Mouse (Mus musculus): ENCODE measurements around the gene Alyref. TPM values are rescaled to one million over a fixed set of nuclear protein-coding genes. Genes with fewer than 3 reads are reported as not detected.

Alyref gene
- polyA plus RNA-seq, 1 experiment from 2014 or later, result 162 TPM

DNA sequence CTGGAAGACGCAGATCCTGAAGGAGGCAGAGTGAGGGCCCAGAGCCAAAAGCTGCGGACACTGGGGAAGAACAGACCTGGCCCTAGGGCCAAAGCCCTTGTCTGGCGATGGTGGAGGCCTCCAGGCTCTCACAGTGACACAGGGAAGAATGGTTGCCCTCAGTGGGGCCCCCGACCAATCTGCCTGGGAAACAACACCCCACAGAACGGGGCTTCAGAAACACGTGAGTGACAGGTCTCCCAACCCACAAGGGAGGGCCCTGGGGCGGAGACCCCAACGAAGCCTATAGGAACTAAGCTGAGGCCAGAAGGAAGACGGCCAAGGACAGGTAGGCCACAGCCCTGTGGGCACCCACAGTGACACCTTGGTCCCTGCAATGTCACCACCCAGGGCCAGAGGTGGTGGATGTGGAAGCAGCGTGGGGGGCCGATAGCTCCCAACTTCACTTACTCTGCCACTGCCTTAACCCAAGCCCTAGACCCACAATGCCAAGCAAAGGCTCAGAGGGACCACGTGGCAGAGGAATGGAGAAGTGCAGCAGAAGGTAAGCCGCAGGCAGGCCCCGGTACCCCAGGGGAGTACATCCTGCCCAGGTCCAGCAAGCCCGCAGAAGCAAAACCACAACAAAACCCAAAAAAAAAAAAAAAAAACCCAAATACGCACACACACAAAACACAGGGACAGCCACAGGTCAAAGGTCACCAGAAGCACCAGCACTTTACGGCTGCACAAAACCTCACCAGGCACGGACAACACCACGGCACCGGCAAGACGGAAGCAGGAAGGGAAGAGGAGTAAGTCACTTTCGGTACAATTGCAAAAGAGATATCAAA lies 29.5 kb upstream of the Alyref start:
- Histone ChIP-seq H3K4me2 (ENCODE audit: low read depth, low read length) (peak overlapping the region; percentile 84), H3K4me1 (ENCODE audit: insufficient read depth) (peaks cover 77% of the 10 kb centered on the region)

DNA sequence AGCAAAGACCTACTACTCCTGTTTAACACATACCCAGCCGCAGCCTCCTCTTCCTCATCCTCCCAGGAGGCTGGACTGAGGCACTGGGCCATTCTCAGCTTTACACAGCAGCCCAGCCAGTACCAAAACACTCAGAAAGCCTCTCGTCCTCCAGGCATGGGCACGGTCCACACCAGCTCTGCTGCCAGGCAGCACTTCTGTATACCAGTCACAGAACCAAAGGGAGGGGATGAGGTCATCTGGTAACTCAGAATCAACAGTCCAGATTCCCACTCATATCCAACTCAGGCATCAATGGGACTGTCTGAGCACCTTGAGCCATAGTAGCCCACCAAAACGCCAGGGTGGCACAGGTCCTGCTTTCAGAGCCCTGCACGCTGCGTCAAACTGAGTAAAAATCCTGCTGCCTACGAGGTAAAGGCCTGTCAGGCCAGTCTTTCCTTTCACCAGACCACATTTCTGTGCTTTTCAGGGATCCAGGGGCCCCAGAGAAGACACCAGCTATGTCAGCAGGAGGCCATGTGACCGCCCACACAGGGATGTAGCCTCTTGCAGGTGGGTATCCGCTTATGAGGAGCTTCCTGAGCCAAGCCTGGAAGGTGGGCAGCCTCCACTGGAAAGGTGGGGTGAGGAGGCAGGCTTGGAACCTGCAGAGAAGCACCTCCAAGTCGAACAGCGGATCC lies 28.8 kb upstream of the Alyref start:
- peaks cover 73% of the 10 kb centered on the region for H3K4me1 ChIP-seq (ENCODE audit: insufficient read depth)
- peak overlapping the region; percentile 84 for H3K4me2 ChIP-seq (ENCODE audit: low read depth, low read length)

More for the DNA sequence above, 29.5 kb upstream of the Alyref start:
- peaks cover 21% of the 10 kb centered on the region for H3K36me3 ChIP-seq (replicated peaks; ENCODE audit: insufficient read depth, low read length)
- ATAC-seq (no peak), DNase-seq (peak; percentile 66)
- TF ChIP-seq CTCF (IDR thresholded peaks at IDR 0.05; ENCODE audit: low read depth) (no peak), EP300 (IDR thresholded peaks at IDR 0.05; ENCODE audit: low read depth) (no peak)
- no peaks in the 10 kb centered on the region for H3K27me3 ChIP-seq (ENCODE audit: insufficient read depth, low read length)
- H3K9ac ChIP-seq (replicated peaks), result peak overlapping the region; percentile 42; the same call in 1 of the 2 replicates
- no peaks in the 10 kb centered on the region for H3K9me3 ChIP-seq (ENCODE audit: low read length)
- H3K27ac ChIP-seq (ENCODE audit: low read depth), result peak overlapping the region; percentile 99
- peak overlapping the region; percentile 96 for H3K4me3 ChIP-seq (ENCODE audit: low read depth, low read length)
- 33% methylated on average over 22 of the region's 22 CpGs for WGBS (ENCODE audit: insufficient replicate concordance)

DNA sequence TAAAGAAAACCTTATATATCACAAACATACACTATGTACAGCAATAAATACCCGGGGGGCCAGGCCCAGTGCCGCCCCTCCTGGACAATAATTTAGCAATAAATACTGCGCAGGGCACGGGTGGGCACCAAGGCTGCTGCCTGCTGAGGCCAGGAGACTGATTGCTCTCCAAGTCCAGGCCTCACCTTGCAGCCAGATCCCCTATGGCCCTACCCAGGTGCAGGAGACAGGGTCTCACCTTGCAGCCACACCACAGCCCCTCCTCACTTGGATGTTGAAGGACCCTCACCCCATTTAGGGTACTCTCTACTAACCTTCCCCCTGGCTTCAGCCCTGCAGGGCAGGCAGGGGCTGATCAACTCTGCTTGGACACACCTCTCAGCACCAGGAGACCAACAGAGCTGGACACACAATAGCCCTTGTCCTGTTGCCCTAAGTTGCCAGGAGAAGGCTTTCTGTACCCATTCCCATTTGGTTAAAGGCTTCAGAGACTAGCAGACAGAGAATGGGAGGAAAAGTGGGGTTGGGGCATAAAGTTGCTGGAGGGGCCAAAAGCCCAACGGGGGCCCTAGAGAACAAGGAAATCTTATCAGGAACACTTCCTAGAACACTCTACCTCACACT lies 27.1 kb upstream of the Alyref start, which contains the start of gene Sirt7:
TSS of gene Sirt7 (minus strand) at position 89 of the 624 bp plus-strand sequence.
- Histone ChIP-seq H3K27ac (ENCODE audit: low read depth) (peak within 1 kb of the TSS; percentile 97), H3K4me1 (ENCODE audit: insufficient read depth) (peaks cover 58% of the 10 kb centered on the region), H3K27me3 (ENCODE audit: insufficient read depth, low read length) (no peaks in the 10 kb centered on the region), H3K9me3 (ENCODE audit: low read length) (no peaks in the 10 kb centered on the region), H3K4me3 (ENCODE audit: low read depth, low read length) (peak within 1 kb of the TSS; percentile 99), H3K9ac (replicated peaks) (peak within 1 kb of the TSS; percentile 98), H3K4me2 (ENCODE audit: low read depth, low read length) (peak within 1 kb of the TSS; percentile 78), H3K36me3 (replicated peaks; ENCODE audit: insufficient read depth, low read length) (peaks cover 43% of the 10 kb centered on the region)
- TF ChIP-seq EP300 (IDR thresholded peaks at IDR 0.05; ENCODE audit: low read depth) (peak; percentile 20; the same call in 1 of the 2 replicates), CTCF (IDR thresholded peaks at IDR 0.05; ENCODE audit: low read depth) (no peak)
- WGBS (ENCODE audit: insufficient replicate concordance), result 14% methylated on average over 5 of the region's 5 CpGs
- DNase-seq (no peak), ATAC-seq (no peak)

More for the DNA sequence above, 28.8 kb upstream of the Alyref start:
- H3K4me3 ChIP-seq (ENCODE audit: low read depth, low read length), result no peak overlapping the region
- ATAC-seq, result no peak
- peaks cover 27% of the 10 kb centered on the region for H3K36me3 ChIP-seq (replicated peaks; ENCODE audit: insufficient read depth, low read length)
- no peak for TF ChIP-seq CTCF (IDR thresholded peaks at IDR 0.05; ENCODE audit: low read depth)
- TF ChIP-seq EP300 (IDR thresholded peaks at IDR 0.05; ENCODE audit: low read depth), result no peak
- peak overlapping the region; percentile 99 for H3K27ac ChIP-seq (ENCODE audit: low read depth)
- DNase-seq, result no peak
- 85% methylated on average over 11 of the region's 11 CpGs for WGBS (ENCODE audit: insufficient replicate concordance)
- no peaks in the 10 kb centered on the region for H3K27me3 ChIP-seq (ENCODE audit: insufficient read depth, low read length)
- peak overlapping the region; percentile 42; the same call in 1 of the 2 replicates for H3K9ac ChIP-seq (replicated peaks)
- no peaks in the 10 kb centered on the region for H3K9me3 ChIP-seq (ENCODE audit: low read length)

DNA sequence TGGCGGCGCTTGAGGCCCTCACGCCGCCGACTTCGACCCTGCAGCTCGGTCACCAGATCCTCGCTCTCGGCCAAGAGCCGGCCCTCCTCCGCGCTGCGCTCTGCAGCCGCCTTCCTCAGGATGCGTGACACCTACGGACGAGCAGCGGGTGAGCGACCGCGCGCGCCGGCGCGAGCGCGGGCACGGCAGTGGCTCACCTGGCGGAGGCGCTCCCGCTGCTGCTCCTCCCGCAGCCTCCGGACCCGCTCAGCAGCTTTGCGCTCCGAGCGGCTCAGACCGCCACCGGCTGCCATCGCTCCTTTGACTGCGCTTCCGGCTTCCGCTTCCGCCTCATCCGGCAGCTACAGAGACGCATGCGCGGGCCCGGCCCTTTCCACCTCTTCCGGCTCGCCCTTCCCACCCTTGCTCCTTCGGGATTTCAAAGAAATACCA lies 26.5 kb upstream of the Alyref start:
- TF ChIP-seq CTCF (IDR thresholded peaks at IDR 0.05; ENCODE audit: low read depth), result no peak
- TF ChIP-seq EP300 (IDR thresholded peaks at IDR 0.05; ENCODE audit: low read depth), result no peak
- under 1% methylated on average over 46 of the region's 53 CpGs for WGBS (ENCODE audit: insufficient replicate concordance)
- Histone ChIP-seq H3K36me3 (replicated peaks; ENCODE audit: insufficient read depth, low read length) (peaks cover 49% of the 10 kb centered on the region), H3K9me3 (ENCODE audit: low read length) (no peaks in the 10 kb centered on the region), H3K27me3 (ENCODE audit: insufficient read depth, low read length) (no peaks in the 10 kb centered on the region), H3K4me3 (ENCODE audit: low read depth, low read length) (peak overlapping the region; percentile 99), H3K9ac (replicated peaks) (peak overlapping the region; percentile 98), H3K4me2 (ENCODE audit: low read depth, low read length) (peak overlapping the region; percentile 78), H3K4me1 (ENCODE audit: insufficient read depth) (peaks cover 52% of the 10 kb centered on the region), H3K27ac (ENCODE audit: low read depth) (peak overlapping the region; percentile 97)
- DNase-seq, result peak; percentile 89
- peak; percentile 63 for ATAC-seq

DNA sequence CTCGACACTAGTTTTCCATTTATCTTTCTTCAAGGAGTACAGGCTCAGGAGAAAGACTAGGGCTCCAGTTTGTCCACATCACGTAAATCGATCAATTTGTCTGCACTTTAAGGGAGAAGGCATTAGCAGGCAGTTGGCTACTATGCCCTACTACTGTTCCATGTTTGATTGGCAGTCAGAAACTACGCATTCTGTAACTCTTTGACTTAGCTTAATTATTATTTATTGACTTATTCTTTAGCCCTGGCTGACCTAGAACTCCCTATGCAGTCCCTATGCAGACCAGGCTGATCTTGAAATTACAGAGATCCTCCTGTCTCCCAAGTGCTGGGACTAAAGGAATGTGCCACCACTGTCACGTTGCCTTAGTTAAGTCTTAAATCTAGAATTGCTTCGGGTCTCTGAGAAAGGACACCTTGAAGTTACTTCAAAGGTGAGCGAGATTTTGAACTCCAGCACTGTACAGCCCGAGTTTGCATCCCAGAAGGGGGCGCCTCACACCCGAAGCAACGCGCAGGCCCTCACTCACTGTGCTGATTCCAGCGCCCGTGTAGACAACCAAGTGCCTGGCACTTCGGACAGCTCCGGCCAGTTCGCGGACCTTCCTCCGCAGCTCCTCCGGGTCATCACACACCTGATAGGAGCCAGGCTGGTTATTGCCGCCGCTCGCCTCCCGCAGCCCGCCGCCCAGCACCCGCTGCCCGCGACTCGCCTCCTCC lies 26.0 kb upstream of the Alyref start:
- peak overlapping the region; percentile 98 for H3K9ac ChIP-seq (replicated peaks)
- TF ChIP-seq EP300 (IDR thresholded peaks at IDR 0.05; ENCODE audit: low read depth) (no peak), CTCF (IDR thresholded peaks at IDR 0.05; ENCODE audit: low read depth) (peak; percentile 87)
- no peaks in the 10 kb centered on the region for H3K27me3 ChIP-seq (ENCODE audit: insufficient read depth, low read length)
- H3K9me3 ChIP-seq (ENCODE audit: low read length), result no peaks in the 10 kb centered on the region
- ATAC-seq, result peak; percentile 78
- H3K4me2 ChIP-seq (ENCODE audit: low read depth, low read length), result peak overlapping the region; percentile 78
- peak; percentile 84 for DNase-seq
- peaks cover 46% of the 10 kb centered on the region for H3K4me1 ChIP-seq (ENCODE audit: insufficient read depth)
- H3K4me3 ChIP-seq (ENCODE audit: low read depth, low read length), result peak overlapping the region; percentile 99
- peak overlapping the region; percentile 97 for H3K27ac ChIP-seq (ENCODE audit: low read depth)
- peaks cover 53% of the 10 kb centered on the region for H3K36me3 ChIP-seq (replicated peaks; ENCODE audit: insufficient read depth, low read length)
- WGBS (ENCODE audit: insufficient replicate concordance), result 11% methylated on average over 30 of the region's 30 CpGs
